Mouse (Mus musculus): ENCODE measurements at regions not wholly inside any gene's neighbourhood (a gene's known extent, or its start where the extent isn't known, plus 50 kb on each side); places are given as distances from the start of the nearest gene placed in this dataset.
A peak's percentile ranks its signal among the peaks of the same experiment; 100 is the strongest.
"Not testable (repeated sequence)": the region's sequence is repeated elsewhere in the genome, so short reads cannot be mapped to it uniquely, and the experiment has no call there.

GRCm38 (mm10) chr15:25237665-25238664 is 175.6 kb downstream of the Basp1 start:
- DNase-seq, result no peak

- no peak for DNase-seq
These were observed 177.3 kb downstream of the Basp1 start for GRCm38 (mm10) chr15:25236191-25236723.

DNA sequence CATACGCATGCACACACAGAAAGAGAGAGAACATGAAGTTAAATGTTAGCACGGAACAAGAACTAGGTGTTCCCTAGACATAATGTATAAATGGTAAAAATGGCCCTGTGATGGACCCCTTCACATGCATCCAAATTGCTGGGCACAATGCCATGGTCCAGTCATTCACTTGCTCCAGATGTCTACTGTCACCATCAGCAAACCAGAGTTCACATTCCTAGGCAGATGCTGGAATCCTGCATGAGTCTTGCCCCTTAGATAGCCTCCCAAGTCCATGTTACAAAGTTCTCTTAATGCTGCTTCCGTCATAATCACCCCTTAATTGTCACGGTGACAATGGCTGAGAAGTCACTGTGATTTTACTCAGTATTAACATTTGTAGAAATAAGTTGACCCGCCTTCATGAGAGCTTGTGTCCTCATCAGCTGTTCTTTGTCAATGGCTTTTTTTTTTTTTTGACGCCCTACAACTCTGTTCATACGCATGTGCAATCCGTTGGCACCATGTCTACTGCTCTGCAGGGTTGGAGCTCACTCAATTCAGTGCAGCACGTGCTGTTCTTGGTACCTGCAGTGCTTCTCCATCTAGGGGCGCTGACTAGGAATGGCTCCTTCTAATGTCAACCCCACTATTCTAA is 179.4 kb downstream of the Basp1 start:
- no peak for DNase-seq

DNA sequence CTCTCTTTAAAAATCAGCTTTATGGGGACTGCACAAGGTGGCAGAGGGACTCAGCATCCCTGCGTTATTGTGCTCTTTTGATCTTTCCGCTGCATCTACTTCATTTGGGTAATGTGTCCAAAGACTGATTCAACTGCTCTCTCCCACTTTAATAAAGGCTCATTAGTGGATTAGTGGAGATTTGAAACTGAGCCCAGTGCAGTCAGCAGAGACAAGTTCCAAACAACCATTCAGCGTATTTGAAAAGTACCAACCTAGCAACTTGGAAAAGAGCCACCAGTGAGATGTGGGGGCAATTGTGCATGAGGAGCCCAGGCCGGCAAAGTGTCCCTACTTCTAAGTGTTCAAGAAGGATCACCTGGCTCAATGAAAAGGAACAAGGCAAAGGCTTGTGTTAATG is 183.4 kb downstream of the Basp1 start:
- no peak for DNase-seq

DNA sequence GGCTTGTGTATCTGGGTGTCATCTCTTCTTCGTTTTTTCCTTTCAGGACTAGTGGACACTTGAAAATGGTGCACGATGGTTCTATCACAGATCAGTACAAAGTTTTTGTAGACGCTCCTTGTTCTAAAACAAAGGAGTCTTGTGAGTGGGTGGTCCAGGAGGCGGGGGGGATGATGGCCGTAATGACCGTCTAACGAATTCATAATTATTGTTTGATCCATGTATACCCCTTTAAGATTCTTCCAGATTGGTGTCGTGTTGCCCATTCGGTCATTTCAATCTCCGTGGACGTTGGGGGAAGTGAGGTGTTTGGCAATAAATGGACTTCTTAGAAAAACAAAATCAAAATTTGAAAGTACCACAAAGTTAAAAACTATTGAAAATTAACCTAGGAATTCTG is 183.8 kb downstream of the Basp1 start:
- DNase-seq, result no peak

GRCm38 (mm10) chr15:25227496-25227895 is 186.1 kb downstream of the Basp1 start:
- DNase-seq, result no peak

GRCm38 (mm10) chr15:25225936-25226335 is 187.6 kb downstream of the Basp1 start:
- DNase-seq, result no peak

- DNase-seq, result no peak
These were observed 188.1 kb downstream of the Basp1 start for GRCm38 (mm10) chr15:25225431-25225830.

- no peak for DNase-seq
These were observed 191.8 kb downstream of the Basp1 start for GRCm38 (mm10) chr15:25221749-25222148.

GRCm38 (mm10) chr15:25216375-25216774 is 197.2 kb downstream of the Basp1 start:
- no peak for DNase-seq

- DNase-seq, result no peak
These were observed 211.5 kb downstream of the Basp1 start for GRCm38 (mm10) chr15:25202097-25202496.

DNA sequence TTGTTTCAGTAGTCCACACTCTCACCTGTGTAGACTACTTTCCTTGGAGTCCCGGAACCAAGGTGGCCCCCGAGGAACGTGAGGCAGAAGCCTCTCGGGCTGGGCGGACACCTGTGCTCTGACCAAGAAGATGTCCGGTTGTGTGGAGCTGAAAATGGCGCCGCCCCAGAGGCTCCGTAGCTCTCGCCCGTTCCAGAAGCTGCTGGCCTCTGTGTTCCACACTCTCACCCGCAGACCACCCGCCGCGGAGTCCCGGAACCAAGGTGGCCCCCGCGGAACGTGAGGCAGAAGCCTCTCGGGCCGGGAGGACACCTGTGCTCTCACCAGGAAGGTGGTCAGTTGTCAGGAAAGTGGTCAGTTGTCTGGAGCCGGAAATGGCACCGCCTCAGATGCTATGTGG is 213.3 kb downstream of the Basp1 start:
- not testable (repeated sequence) for DNase-seq

DNA sequence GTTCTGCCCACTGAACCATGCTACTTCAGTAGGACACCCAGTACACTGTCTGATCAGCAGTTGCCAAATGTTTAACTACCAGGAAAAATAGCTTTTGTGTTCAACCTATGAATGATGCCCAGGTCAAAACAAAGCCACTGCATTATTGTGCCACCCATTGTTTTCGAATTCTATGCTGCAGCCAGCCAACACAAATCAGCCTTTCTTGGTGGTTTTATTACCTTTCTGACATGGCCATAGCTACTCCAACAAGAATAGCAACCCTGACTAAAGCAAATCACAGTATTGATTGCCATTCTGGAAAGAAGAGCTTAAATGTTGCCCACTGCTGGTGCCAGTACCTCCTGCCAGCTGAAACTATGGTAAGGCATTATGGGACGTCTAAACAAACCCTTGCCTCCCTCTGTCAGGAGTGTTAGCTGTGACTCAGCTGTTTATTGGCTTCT is 225.7 kb downstream of the Basp1 start:
- peak; percentile 10 for DNase-seq

- no peak for DNase-seq
These were observed 240.8 kb downstream of the Basp1 start for GRCm38 (mm10) chr15:25172755-25173154.

GRCm38 (mm10) chr15:25146371-25146770 is 267.2 kb downstream of the Basp1 start:
- DNase-seq, result no peak

GRCm38 (mm10) chr15:25144228-25144627 is 269.3 kb downstream of the Basp1 start:
- no peak for DNase-seq

GRCm38 (mm10) chr15:25140389-25141181 is 273.0 kb downstream of the Basp1 start:
- peak; percentile 41 for DNase-seq

DNA sequence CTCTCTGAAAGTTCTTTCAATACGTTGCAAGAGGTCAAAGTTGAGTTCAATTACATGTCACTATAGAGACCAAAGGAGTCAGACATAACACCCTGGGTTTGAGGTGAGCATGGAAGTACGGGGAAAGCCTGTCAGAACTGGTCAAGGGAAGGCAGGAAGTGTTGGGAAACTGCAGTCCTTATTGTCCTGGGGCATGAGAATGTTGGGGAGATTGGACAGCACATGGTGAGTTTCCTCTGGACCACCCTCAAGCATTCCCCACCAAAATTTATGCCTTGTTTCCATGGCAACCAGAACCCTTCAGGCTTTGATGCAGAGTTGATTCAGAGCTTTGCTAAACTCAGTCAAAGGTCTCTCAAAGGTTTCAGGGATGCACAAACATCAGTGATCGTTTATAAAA is 276.5 kb downstream of the Basp1 start:
- peak; percentile 70 for DNase-seq

GRCm38 (mm10) chr15:25135471-25136262 is 277.9 kb downstream of the Basp1 start:
- DNase-seq, result no peak

DNA sequence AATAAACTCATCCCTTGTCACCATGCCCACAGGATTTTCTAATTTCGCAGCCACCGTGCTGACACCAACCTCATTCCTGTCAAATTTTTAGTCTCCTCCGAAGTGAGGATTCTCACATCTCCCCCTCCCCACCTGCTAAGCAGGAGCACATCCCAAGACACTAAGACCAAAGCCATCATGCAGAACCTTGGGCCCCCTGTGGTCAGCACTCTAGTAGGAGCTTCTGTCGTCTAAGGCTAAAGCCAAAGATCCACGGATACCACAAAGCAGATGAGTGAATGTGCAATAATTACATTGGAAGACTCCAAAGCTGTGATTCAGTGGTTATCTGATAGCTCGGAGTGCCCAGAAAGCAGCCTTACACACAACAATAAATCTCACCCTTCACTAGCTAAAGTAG is 283.5 kb downstream of the Basp1 start:
- no peak for DNase-seq

GRCm38 (mm10) chr15:25129572-25129971 is 284.0 kb downstream of the Basp1 start:
- DNase-seq, result no peak

GRCm38 (mm10) chr15:25120441-25120840 is 293.1 kb downstream of the Basp1 start:
- no peak for DNase-seq

Measured in embryo, embryonic 11 days (tissue).